Mouse (Mus musculus) kidney, embryonic 16.5 days (tissue): ENCODE measurements around the gene Tbata. TPM values are rescaled to one million over a fixed set of nuclear protein-coding genes. Genes with fewer than 3 reads are reported as not detected.

Experiments
- ATAC-seq: fragments of 200-750 bp; cut with Nextera tagmentation; 2 replicates; pipeline ENCODE4 v1.8.0; 2017; ENCODE audit warnings: moderate TSS enrichment; ENCODE audit not compliant: low FRiP score, low TSS enrichment
- H3K27ac ChIP-seq: fragments of 300-500 bp; sonication (generic); 2 replicates; pipeline ENCODE4 v1.5.1; 2014; ENCODE audit warnings: low read length
- H3K27me3 ChIP-seq: fragments of 300-500 bp; sonication (generic); 2 replicates; pipeline ENCODE4 v1.6.1; 2014; ENCODE audit warnings: low read length, control low read depth, mixed read lengths; ENCODE audit not compliant: insufficient read depth
- H3K36me3 ChIP-seq: fragments of 300-500 bp; sonication (generic); 2 replicates; pipeline ENCODE4 v1.6.1; 2014; ENCODE audit warnings: low read length, control low read depth, mixed read lengths; ENCODE audit not compliant: insufficient read depth
- H3K4me1 ChIP-seq: fragments of 300-500 bp; sonication (generic); 2 replicates; pipeline ENCODE4 v1.6.1; 2014; ENCODE audit warnings: low read length, control low read depth, mixed read lengths; ENCODE audit not compliant: insufficient read depth
- H3K4me2 ChIP-seq: fragments of 300-500 bp; sonication (generic); replicated peaks from 2 replicates; pipeline ENCODE4 v1.6.1; 2014; ENCODE audit warnings: low read depth, low read length
- H3K4me3 ChIP-seq: fragments of 300-500 bp; sonication (generic); 2 replicates; pipeline ENCODE4 v1.5.1; 2014; ENCODE audit warnings: mild to moderate bottlenecking, low read length
- H3K9ac ChIP-seq: fragments of 300-500 bp; sonication (generic); replicated peaks from 2 replicates; pipeline ENCODE4 v1.6.1; 2014; ENCODE audit warnings: low read length
- H3K9me3 ChIP-seq: fragments of 300-500 bp; sonication (generic); 2 replicates; pipeline ENCODE4 v1.6.1; 2016; ENCODE audit warnings: low read length, control low read depth
- WGBS: fragments of 180-500 bp; shearing (Covaris S2); extraction: QIAGEN DNeasy Blood & Tissue Kit; methylation state at CpG from one replicate; pipeline ENCODE4 v1.1.7; 2014; 5-methylcytosine and 5-hydroxymethylcytosine counted together
- polyA plus RNA-seq: library from polyadenylated mRNA; unstranded; fragments of >200 nt; fragmentation: Nextera tagmentation; extraction: Ambion mirVana; gene quantifications from 2 replicates; pipeline ENCODE4 v1.2.1, GENCODE M21; 2015

Tbata gene
- polyA plus RNA-seq, 1 experiment from 2014 or later, result 0.24 TPM

GRCm38 (mm10) chr10:61158594-61158993 lies 13.2 kb upstream of the Tbata start:
- Histone ChIP-seq H3K27ac (no peak overlapping the region), H3K9ac (no peak overlapping the region), H3K4me3 (no peak overlapping the region), H3K36me3 (no peaks in the 10 kb centered on the region), H3K9me3 (no peaks in the 10 kb centered on the region), H3K27me3 (no peaks in the 10 kb centered on the region), H3K4me2 (no peak overlapping the region), H3K4me1 (no peaks in the 10 kb centered on the region)
- ATAC-seq, result 0 out of 2 replicates have a peak, but pooled peaks have one; percentile 23
- WGBS, result 23% methylated on average over 3 of the region's 3 CpGs

GRCm38 (mm10) chr10:61160089-61160488 lies 11.7 kb upstream of the Tbata start:
- Histone ChIP-seq H3K36me3 (no peaks in the 10 kb centered on the region), H3K9me3 (no peaks in the 10 kb centered on the region), H3K4me2 (no peak overlapping the region), H3K9ac (no peak overlapping the region), H3K4me3 (no peak overlapping the region), H3K27me3 (no peaks in the 10 kb centered on the region), H3K4me1 (no peaks in the 10 kb centered on the region), H3K27ac (no peak overlapping the region)
- no peak for ATAC-seq
- 63% methylated on average over 7 of the region's 7 CpGs for WGBS

GRCm38 (mm10) chr10:61160671-61161070 lies 11.1 kb upstream of the Tbata start:
- Histone ChIP-seq H3K4me1 (no peaks in the 10 kb centered on the region), H3K27ac (no peak overlapping the region), H3K36me3 (no peaks in the 10 kb centered on the region), H3K4me2 (no peak overlapping the region), H3K4me3 (no peak overlapping the region), H3K9me3 (no peaks in the 10 kb centered on the region), H3K27me3 (no peaks in the 10 kb centered on the region), H3K9ac (no peak overlapping the region)
- 73% methylated on average over 4 of the region's 4 CpGs for WGBS
- ATAC-seq, result no peak

- H3K9ac ChIP-seq, result no peak overlapping the region
- no peak overlapping the region for H3K4me2 ChIP-seq
- H3K9me3 ChIP-seq, result no peaks in the 10 kb centered on the region
- 24% methylated on average over 3 of the region's 3 CpGs for WGBS
- ATAC-seq, result 0 out of 2 replicates have a peak, but pooled peaks have one; percentile 19
- H3K36me3 ChIP-seq, result no peaks in the 10 kb centered on the region
- H3K27me3 ChIP-seq, result no peaks in the 10 kb centered on the region
- H3K4me3 ChIP-seq, result no peak overlapping the region
- no peak overlapping the region for H3K27ac ChIP-seq
- H3K4me1 ChIP-seq, result no peaks in the 10 kb centered on the region
Observed at GRCm38 (mm10) chr10:61162366-61162765, 9.4 kb upstream of the Tbata start.

GRCm38 (mm10) chr10:61167333-61168096 lies 4.2 kb upstream of the Tbata start:
- no peak for ATAC-seq
- WGBS, result 37% methylated on average over 9 of the region's 9 CpGs
- Histone ChIP-seq H3K9me3 (no peaks in the 10 kb centered on the region), H3K9ac (no peak overlapping the region), H3K4me2 (no peak overlapping the region), H3K27me3 (no peaks in the 10 kb centered on the region), H3K4me1 (no peaks in the 10 kb centered on the region), H3K27ac (no peak overlapping the region), H3K36me3 (no peaks in the 10 kb centered on the region), H3K4me3 (no peak overlapping the region)

GRCm38 (mm10) chr10:61168393-61168792 lies 3.4 kb upstream of the Tbata start:
- Histone ChIP-seq H3K9me3 (no peaks in the 10 kb centered on the region), H3K4me1 (no peaks in the 10 kb centered on the region), H3K4me3 (no peak overlapping the region), H3K36me3 (no peaks in the 10 kb centered on the region), H3K9ac (no peak overlapping the region), H3K27me3 (no peaks in the 10 kb centered on the region), H3K27ac (no peak overlapping the region), H3K4me2 (no peak overlapping the region)
- WGBS, result 66% methylated on average over 2 of the region's 2 CpGs
- no peak for ATAC-seq

GRCm38 (mm10) chr10:61172496-61172895 lies 742 bp downstream of the Tbata start:
- H3K4me1 ChIP-seq, result no peaks in the 10 kb centered on the region
- no peaks in the 10 kb centered on the region for H3K27me3 ChIP-seq
- no peak overlapping the region for H3K9ac ChIP-seq
- H3K4me2 ChIP-seq, result no peak overlapping the region
- H3K27ac ChIP-seq, result no peak overlapping the region
- 83% methylated on average over 4 of the region's 4 CpGs for WGBS
- no peak overlapping the region for H3K4me3 ChIP-seq
- H3K9me3 ChIP-seq, result no peaks in the 10 kb centered on the region
- ATAC-seq, result no peak
- H3K36me3 ChIP-seq, result no peaks in the 10 kb centered on the region

- Histone ChIP-seq H3K9me3 (no peaks in the 10 kb centered on the region), H3K36me3 (no peaks in the 10 kb centered on the region), H3K4me3 (no peak overlapping the region), H3K4me1 (no peaks in the 10 kb centered on the region), H3K4me2 (no peak overlapping the region), H3K27me3 (no peaks in the 10 kb centered on the region), H3K27ac (no peak overlapping the region), H3K9ac (no peak overlapping the region)
- ATAC-seq, result no peak
- WGBS, result 29% methylated on average over 13 of the region's 13 CpGs
Observed at GRCm38 (mm10) chr10:61174711-61175441, 3.1 kb downstream of the Tbata start.

- no peaks in the 10 kb centered on the region for H3K9me3 ChIP-seq
- H3K27ac ChIP-seq, result no peak overlapping the region
- H3K4me1 ChIP-seq, result no peaks in the 10 kb centered on the region
- no peak overlapping the region for H3K9ac ChIP-seq
- WGBS, result 17% methylated on average over 24 of the region's 24 CpGs
- no peaks in the 10 kb centered on the region for H3K27me3 ChIP-seq
- H3K36me3 ChIP-seq, result no peaks in the 10 kb centered on the region
- no peak overlapping the region; the same call in 1 of the 2 replicates for H3K4me3 ChIP-seq
- ATAC-seq, result no peak; the same call in 1 of the 2 replicates
- peak overlapping the region; percentile 39 for H3K4me2 ChIP-seq
Observed at GRCm38 (mm10) chr10:61175442-61176204, 3.9 kb downstream of the Tbata start.
